Mouse (Mus musculus) embryonic stem cell, embryonic (primary cell): ENCODE data around the gene Cacna2d2.

ENCODE experiments used
- CTCF ChIA-PET, 4 experiments: fragments of 300-600 bp in 2 of 4; fragments of 350-600 bp in 2 of 4; sonication (Branson Sonifier 250); formaldehyde crosslinking; loops; one replicate each; lab custom pipeline; 2022; ENCODE audit warnings: inconsistent platforms in 2 of 4; lab: Charles Lee
- POLR2A ChIA-PET, 4 experiments: fragments of 300-600 bp in 2 of 4; fragments of 350-600 bp in 2 of 4; sonication (Branson Sonifier 250); formaldehyde crosslinking; loops; one replicate each; lab custom pipeline; 2022; ENCODE audit warnings: antibody characterized with exemption in 4 of 4, inconsistent platforms in 1 of 4; lab: Charles Lee

Cacna2d2 gene

DNA sequence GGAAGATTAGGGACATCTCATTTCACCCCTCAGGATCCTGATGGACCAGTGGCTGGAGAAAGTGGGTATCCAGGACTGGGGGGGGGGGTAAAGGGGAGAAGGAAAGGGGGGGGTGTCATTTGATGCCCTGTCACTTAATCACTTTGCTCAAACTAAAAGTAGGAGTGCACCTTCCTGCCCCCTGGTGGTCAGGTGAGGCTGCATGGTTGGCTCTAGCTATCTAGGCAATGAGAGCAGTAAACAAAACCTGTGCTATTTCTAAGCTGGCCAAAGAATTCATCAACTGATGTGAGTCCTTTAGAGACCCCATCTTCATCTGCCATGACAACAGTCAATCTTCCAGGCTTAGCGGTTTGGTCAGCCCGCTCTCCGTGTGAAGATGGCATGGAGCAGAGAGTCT, 12.7 kb upstream of the Cacna2d2 start:
- POLR2A ChIA-PET, result interaction anchor here in 3 of 4 experiments (0.6 to 1.6 kb wide), 9 partner anchors 12 to 536 kb away, joined by 3 to 5 read pairs (median 3); partner anchors contain the start of gene Cacna2d2 (in 2 of the 3)
- CTCF ChIA-PET, result interaction anchor here (0.5 to 4.7 kb wide), 42 partner anchors 8 to 1399 kb away, joined by 3 to 48 read pairs (median 4); partner anchors contain the start of genes Mapkapk3 (in 2 of the 4), Cyb561d2 (in 1 of the 4), Nprl2 (in 1 of the 4) and Tusc2 (in 1 of the 4)

DNA sequence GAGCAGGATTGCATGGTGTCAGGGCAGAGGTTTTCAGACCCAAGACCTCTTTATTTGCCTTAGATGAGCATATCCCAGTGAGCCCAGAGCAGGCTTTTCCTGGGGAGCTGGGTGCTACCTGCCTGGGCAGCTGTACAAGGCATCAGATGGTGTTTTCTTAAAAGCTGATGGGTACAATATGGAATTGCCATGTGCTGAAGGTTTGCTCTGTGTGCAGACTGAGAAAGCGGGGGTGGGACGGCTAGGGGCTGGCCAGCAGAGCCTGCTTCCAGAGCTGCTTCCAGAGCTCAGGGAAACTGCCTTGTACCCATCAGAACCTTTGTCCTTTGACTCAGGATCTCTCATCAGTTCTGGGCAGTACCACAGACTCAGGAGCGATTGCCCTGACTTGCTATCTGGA, 11.7 kb upstream of the Cacna2d2 start:
- CTCF ChIA-PET, result interaction anchor here in 3 of 4 experiments (1.0 to 4.7 kb wide), 9 partner anchors 10 to 258 kb away, joined by 3 to 48 read pairs (median 4); no protein-coding TSS in a partner anchor
- POLR2A ChIA-PET, result interaction anchor here in 2 of 4 experiments (1.0 to 1.6 kb wide), 4 partner anchors 12 to 13 kb away, joined by 3 to 5 read pairs (median 4); partner anchors contain the start of gene Cacna2d2 (in 1 of the 2)

DNA sequence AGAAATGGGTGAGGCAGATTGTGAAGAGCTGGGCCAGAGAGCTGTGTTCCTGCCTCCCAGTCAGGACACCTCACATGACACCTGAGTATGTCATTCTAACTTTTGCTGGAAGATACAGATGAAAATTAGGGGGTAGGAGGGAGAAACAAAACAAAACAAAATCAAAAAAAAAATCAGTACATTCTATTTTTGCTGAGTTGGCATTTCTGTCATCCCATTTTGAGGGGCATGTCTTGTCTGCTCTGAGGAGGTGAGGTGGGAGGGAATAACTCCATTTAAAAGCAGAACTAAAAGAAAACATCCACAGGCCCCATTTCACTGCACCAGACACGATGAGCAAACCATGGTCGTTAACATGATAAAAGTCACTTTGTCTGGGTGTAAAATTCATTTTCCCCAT, 11.1 kb upstream of the Cacna2d2 start:
- CTCF ChIA-PET, result interaction anchor here in 2 of 4 experiments (1.0 to 4.7 kb wide), 4 partner anchors 10 to 75 kb away, joined by 4 to 48 read pairs (median 9); no protein-coding TSS in a partner anchor

DNA sequence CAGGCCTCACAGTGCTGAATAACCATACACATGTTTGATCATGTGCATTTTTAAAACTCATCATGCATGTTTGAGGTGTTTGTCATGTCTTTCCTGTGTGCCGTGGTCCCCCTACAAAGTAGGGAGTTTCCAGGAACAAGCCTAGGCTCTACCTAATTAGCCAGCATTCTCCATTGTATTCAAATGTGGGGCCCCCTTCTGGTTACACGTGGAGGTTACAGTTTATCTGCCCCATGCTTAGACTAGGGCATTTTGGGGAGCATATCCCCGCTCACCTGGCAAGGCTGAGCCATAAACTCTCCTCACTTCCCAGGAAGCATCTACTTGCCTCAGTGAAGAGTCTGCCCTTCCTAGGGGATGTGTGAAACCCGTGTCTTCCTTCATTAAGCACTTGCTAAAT, 3.0 kb upstream of the Cacna2d2 start:
- POLR2A ChIA-PET, result no interaction called here
- CTCF ChIA-PET, result no interaction called here

More for the DNA sequence above, 11.1 kb upstream of the Cacna2d2 start:
- POLR2A ChIA-PET, result interaction anchor here in 2 of 4 experiments (1.2 to 3.5 kb wide), 5 partner anchors 10 to 70 kb away, joined by 3 to 16 read pairs (median 6); partner anchors contain the start of gene Cacna2d2 (in 1 of the 2)

DNA sequence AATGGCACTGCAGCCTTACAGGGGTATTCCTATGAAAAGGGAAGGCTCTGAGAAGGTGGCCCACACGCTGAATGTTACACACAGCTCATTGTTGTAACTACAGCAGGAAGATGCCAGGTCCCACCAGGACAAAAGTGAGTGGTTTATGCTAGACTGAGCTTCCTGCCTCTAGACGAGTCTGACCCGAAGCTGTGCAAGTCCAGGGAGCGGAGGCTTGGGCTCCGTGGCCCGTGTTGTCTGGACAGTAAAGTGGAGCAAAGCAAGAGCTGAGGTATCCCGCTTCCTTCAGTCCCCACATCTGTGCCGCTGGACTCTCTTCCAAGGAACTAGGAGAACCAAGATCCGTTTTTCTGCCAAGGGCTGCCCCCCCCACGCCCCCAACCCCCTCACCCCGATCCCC, 444 bp upstream of the Cacna2d2 start:
- ChIA-PET POLR2A (interaction anchor here (0.6 to 2.2 kb wide), 24 partner anchors 9 to 1030 kb away, joined by 3 to 16 read pairs (median 5); partner anchors contain the start of genes Cyb561d2 (in 1 of the 4), Dusp7 (in 1 of the 4), Nprl2 (in 1 of the 4) and Zmynd10 (in 1 of the 4)), CTCF (interaction anchor here (0.5 to 1.8 kb wide), 13 partner anchors 10 to 178 kb away, joined by 3 to 10 read pairs (median 4); partner anchors contain the start of gene Hyal1 (in 1 of the 4))

DNA sequence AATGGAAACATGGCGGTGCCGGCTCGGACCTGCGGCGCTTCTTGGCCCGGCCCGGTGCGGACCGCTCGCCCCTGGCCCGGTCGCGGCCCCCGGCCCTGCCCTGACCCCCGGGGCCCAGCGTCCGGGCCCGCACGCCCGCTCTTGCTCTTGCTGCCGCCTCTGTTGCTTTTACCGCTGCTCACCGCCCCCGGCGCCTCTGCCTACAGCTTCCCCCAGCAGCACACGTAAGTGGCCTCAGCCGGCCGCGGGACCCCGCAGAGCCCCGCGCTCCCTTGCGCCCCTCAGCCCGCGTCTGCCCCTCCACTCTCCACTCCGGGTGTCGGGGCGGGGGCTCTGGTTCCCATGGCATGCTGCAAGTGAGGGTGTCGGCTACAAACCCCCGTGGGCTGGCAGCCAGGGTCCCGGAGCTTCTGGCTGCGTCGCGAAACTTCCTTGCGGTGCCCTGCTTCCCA, 674 bp downstream of the Cacna2d2 start:
- POLR2A ChIA-PET, result interaction anchor here (0.6 to 2.2 kb wide), 17 partner anchors 9 to 147 kb away, joined by 3 to 16 read pairs (median 4); partner anchors contain the start of genes Cyb561d2 (in 1 of the 4), Mapkapk3 (in 1 of the 4), Nprl2 (in 1 of the 4) and Zmynd10 (in 1 of the 4)
- CTCF ChIA-PET, result interaction anchor here in 3 of 4 experiments (0.6 to 1.8 kb wide), 6 partner anchors 15 to 385 kb away, joined by 3 to 10 read pairs (median 7); partner anchors contain the start of gene Hyal1 (in 1 of the 3)

DNA sequence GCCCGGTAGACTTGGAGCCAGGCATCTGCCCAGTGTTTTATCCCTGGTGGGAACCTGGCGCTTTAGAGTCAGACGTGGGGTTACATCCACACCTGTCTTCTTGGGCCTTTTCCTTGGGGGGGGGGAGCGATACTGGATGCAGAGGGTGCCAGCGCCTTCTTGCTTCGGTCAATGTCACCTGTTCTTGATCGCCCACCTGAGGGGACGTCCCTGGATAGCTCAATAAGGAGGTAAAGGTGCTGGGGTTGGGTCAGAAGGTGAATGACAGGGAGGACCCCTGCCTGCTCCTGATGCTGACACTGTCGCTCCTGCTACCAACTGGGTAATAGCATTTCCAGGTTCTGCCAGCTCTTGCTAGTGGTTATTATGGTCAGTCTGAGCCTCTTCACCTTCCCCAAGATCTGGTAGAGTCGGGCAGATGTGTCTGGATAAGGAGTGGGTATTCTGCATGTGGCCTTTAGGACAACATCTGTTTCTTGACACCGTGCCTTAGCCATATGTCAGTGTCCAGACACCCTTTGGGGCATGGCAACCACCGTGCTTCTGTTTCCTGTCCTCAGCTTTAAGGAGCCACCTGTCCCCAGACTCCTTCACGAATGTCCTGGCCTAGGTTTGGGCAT, 1.4 kb downstream of the Cacna2d2 start:
- POLR2A ChIA-PET, result interaction anchor here in 2 of 4 experiments (0.7 to 2.2 kb wide), 9 partner anchors 9 to 141 kb away, joined by 3 to 6 read pairs (median 4); partner anchors contain the start of genes Cyb561d2 (in 1 of the 2), Mapkapk3 (in 1 of the 2) and Nprl2 (in 1 of the 2)

DNA sequence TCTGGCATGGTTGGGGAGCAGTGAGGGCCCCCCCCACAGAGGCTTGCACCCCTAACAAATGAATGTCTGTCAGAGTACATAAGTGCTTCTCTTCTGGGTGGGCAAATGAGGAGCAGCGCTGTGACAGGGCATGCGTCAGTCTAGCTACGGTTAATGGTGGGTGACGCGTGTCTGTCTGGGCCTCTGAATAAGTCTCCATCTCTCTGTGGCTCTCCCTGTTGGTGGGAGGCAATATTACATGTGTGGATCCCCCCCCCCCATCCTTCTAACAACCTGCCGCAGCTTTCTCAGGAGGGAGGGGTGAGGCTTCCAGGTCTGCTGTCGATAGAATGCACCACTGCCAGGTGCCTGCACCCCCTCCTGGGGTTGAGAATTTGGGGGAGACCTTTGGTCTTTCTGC, 3.7 kb downstream of the Cacna2d2 start:
- CTCF ChIA-PET, result interaction anchor here in 3 of 4 experiments (0.6 to 2.6 kb wide), 9 partner anchors 12 to 1098 kb away, joined by 3 to 7 read pairs (median 3); partner anchors contain the start of gene Cish (in 1 of the 3)

More for the DNA sequence above, 1.4 kb downstream of the Cacna2d2 start:
- CTCF ChIA-PET, result interaction anchor here in 2 of 4 experiments (0.6 to 2.6 kb wide), 4 partner anchors 14 to 246 kb away, joined by 4 to 10 read pairs (median 8); no protein-coding TSS in a partner anchor

DNA sequence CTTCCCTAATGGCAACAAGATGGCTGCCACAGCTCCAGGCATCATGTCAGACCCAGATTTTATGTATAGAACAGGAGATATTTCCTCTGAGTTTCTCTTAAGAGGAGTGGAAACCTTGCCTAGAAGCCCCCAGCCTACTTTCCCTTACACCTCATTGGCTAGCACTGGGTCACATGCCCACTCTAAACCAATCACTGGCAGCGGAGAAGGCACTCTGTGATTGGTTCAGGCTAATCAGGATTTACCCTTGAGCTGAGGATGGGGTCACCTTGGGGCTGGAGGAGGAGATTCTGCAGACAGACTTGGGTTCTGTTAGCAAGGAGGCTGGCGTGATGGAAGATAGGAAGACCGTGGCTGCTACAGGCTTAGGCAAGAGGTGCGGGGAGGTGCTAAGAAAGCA, 10.0 kb downstream of the Cacna2d2 start:
- POLR2A ChIA-PET, result interaction anchor here in 2 of 4 experiments (0.7 to 1.5 kb wide), 3 partner anchors 9 to 20 kb away, joined by 3 to 5 read pairs (median 4); partner anchors contain the start of gene Cacna2d2 (in 1 of the 2)

More for the DNA sequence above, 3.7 kb downstream of the Cacna2d2 start:
- POLR2A ChIA-PET, result interaction anchor here in 3 of 4 experiments (0.5 to 1.5 kb wide), 7 partner anchors 11 to 862 kb away, joined by 3 to 5 read pairs (median 4); no protein-coding TSS in a partner anchor

DNA sequence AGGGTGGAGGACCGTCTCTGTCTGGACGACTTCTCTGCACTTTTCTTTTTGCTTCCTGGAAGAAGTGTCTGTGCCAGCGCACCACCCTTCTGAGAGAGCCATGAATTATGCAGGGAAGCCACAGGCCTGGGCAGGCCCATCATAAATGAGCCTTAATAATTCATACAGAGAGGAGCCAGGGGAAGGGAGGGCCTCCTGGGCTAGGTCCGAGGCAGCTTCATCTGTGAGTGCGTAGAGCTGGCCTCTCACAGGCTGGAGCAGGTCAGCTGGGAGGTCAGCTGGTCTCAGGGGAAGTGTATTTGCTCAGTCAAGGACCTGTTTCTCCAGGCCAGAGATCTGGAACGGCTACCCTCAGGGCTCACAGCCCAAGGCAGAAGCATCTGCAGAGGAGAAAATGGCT, 17.7 kb downstream of the Cacna2d2 start:
- ChIA-PET POLR2A (interaction anchor here in 1 of 4 experiments (0.6 kb wide), 1 partner anchor 11 kb away, joined by 4 read pairs; no protein-coding TSS in a partner anchor), CTCF (interaction anchor here in 1 of 4 experiments (1.4 kb wide), 1 partner anchor 18 kb away, joined by 3 read pairs; no protein-coding TSS in a partner anchor)

More for the DNA sequence above, 10.0 kb downstream of the Cacna2d2 start:
- CTCF ChIA-PET, result interaction anchor here in 1 of 4 experiments (0.7 kb wide), 1 partner anchor 11 kb away, joined by 3 read pairs; no protein-coding TSS in a partner anchor

DNA sequence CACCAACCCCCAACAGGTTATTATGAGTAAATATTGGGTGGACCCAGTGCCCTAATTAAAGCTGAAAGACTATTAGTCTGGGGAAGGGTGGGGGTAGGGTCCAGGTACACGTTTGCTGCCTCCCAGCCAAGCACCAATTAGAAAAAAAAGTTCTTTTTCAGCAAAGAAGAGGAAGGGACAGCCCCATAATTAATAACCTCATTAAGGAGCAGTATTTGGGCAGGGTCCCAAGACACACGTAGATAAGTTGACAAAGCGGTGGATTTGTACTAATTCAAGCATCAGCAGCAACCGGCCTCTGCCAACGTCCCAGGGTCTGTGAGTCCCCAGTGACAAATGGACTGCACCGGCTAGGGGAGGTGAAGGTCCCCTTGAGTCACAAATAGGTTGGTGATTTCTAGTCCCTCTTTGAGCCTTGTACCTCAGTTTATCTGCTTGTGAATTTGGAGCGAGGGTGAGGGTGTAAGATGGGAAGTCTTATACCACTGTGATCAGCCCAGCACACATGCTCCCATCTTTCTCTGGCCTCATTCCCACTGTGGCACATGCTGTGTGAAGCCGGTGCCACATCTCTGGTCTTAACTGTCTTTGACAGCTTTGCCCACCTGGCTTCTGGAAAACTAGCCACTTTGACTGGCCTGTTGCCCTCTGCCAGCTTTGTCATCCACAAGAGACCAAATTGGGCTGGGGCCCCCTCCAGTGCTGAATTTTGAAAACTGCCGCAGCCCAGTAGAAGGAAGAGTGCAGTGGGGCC, 20.3 kb downstream of the Cacna2d2 start:
- ChIA-PET POLR2A (no interaction called here), CTCF (no interaction called here)

DNA sequence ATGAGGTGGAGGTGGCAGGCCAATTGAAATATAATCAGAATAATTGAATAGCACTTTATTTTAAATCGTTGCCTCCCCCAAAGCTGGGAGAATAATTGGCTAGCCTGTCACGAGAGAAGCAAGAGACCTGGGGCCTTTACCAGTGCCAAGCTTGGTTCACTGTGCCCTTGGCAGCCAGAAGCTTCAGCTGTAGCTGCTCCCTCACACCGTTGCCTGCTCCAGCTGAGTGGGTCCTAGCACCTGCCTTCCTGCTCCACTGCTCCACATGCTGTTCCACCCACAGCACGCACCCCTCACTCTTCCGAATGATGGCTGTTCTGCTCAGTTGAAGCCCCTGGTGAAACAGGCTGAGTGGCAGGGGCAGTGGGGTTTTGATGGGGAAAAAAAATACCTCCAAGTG, 21.5 kb downstream of the Cacna2d2 start:
- POLR2A ChIA-PET, result interaction anchor here in 1 of 4 experiments (0.7 kb wide), 1 partner anchor 18 kb away, joined by 5 read pairs; no protein-coding TSS in a partner anchor

DNA sequence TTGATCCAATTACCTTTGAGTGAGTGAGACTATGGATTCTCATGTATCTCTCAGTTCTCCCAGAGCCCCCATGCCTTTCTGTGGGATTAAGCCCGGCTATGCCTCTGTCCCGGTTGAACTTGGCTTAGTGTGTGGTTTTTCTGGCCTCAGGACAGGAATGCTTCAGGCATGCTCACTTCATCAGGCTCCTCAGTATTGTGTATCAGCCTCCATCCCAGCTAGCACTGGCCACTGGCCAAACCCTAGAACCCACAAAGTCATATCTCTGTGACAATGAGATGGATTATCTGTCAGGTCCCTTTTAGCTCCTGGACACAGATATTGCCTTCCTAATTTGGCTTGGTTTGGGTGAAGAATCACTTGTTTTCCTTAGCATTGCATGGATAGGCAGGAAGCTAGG, 23.5 kb downstream of the Cacna2d2 start:
- POLR2A ChIA-PET, result interaction anchor here in 1 of 4 experiments (1.2 kb wide), 1 partner anchor 127 kb away, joined by 5 read pairs; the partner anchor contains the start of gene Cish
- CTCF ChIA-PET, result no interaction called here

More for the DNA sequence above, 21.5 kb downstream of the Cacna2d2 start:
- CTCF ChIA-PET, result interaction anchor here in 1 of 4 experiments (0.6 kb wide), 1 partner anchor 778 kb away, joined by 3 read pairs; no protein-coding TSS in a partner anchor

DNA sequence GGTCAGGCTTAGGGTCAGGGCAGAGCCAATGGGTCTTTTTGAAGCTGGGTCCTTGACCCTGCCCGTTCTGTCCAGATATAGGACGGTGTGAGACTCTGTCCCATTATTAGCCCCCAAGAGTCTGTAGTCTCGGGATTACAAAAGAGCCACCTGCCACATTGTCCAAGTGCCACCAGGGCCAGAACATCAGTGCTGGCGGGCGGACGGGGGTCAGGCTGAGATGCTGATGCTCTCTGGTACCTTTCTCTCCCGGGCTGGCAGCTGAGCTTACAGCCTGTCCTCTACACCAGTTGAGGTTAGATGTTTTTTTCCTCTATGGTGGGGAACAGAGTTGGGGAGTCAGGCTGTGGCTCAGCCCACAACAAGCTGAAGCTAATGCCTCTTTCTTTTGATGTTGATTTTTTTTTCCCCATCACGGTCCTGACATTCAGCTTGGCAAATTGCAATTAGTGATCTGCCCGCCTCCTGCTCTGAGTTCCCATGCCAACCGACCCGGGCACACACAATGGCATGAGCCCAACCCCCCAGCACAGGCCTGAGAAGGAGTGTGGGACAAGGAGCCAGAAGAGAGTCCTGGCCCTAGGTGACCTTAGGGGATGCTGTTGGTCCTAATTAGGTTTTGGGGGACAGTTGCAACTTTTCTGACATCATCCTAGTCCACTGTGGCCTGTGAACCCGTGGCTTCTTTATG, 25.2 kb downstream of the Cacna2d2 start:
- ChIA-PET POLR2A (no interaction called here), CTCF (interaction anchor here in 1 of 4 experiments (1.0 kb wide), 1 partner anchor 67 kb away, joined by 3 read pairs; no protein-coding TSS in a partner anchor)

DNA sequence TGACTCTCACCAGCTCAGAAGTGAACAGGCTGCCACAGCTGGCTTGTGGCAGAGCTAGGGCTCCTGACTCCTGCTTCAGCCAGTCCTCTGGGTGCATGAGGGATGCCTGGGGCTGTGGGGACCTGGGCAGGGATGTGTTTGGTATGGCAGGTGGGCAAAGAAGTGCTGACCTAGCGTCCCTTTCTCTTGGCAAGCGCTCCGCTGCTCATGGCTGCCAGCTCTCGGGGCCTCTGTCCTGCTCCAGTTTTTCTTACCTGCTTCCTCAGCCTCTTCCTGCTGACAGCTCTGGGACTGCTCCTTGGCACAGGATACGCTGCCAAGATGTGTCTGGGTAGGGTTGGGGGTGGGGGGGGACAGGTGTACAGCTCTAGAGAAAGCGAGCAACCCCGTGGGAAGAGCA, 28.5 kb downstream of the Cacna2d2 start:
- POLR2A ChIA-PET, result interaction anchor here in 1 of 4 experiments (0.6 kb wide), 1 partner anchor 10 kb away, joined by 4 read pairs; no protein-coding TSS in a partner anchor
- CTCF ChIA-PET, result interaction anchor here in 1 of 4 experiments (0.6 to 1.0 kb wide), 3 partner anchors 24 to 185 kb away, joined by 3 to 5 read pairs (median 3); no protein-coding TSS in a partner anchor

DNA sequence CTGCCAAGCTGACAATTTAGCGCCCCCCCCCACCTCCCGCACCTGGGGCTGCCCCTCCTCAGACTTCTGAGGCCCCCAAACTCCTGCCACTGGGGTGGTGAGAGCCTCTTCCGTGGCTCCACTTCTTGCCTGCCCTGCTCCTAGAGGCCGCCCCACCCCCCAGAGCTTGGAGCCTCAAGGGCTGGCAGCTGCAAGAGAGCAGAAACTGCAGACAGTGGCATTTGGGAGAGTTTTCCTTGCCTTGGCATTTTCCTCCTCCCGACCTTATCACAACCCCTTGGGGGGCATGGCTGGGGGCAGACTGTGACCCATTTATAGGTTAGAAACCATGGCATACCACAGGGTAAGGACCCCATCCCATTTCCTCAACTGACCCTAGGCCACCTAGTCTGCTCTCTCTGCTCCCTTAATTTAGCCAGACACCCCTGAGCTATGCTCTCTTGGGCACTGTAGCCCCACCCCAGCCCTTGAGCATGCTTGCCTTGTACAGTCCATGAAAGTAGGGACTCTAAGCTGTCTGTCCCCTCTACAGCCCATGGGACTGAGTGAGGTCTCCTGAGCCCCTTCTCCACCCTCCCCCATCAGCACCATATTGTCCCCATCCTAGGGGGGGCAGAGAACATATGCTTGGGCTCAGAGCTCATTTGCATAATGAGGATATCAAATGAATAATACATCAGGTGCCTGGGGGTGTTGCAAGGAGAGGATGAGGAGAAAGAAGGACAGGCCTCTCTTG, 29.2 kb downstream of the Cacna2d2 start:
- CTCF ChIA-PET, result interaction anchor here in 1 of 4 experiments (1.0 kb wide), 1 partner anchor 184 kb away, joined by 3 read pairs; no protein-coding TSS in a partner anchor
- POLR2A ChIA-PET, result interaction anchor here in 2 of 4 experiments (0.6 to 1.6 kb wide), 2 partner anchors 11 to 17 kb away, joined by 4 read pairs; no protein-coding TSS in a partner anchor
